Comparison of ENCODE assay signal across 15 mouse cellular contexts in the genomic region with DNA sequence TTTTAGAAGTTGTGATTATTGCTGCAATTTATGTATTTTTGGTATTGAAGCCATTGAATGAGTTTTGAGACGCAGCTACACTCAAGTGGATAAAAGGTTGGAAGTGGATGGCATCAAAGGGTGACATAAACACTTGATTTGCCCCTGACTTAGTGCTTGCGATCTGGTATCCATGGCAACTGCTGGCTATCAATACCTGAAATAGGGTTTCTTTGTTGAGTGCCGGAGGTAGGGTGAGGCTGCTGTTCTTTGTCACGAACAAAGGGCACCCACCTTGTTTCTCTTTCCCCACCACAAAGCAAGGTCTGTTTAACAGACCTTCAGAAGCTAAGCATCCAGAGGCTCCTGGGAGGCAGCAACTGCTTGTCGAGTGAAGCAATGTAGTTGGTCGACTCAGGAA.
"Had no signal": no experiment of that assay in that cellular context is flagged by ENCODE, and none has a peak within 500 bp of the region (broad histone marks: within the 10 kb centered on the region; RNA-seq: fewer than 3 reads in every experiment).

No protein-coding gene starts in this region.

- H3K9ac ChIP-seq: limb, embryonic 12.5 days; liver, embryonic 13.5 days; liver, postnatal 0 days; lung, embryonic 15.5 days; neural tube, embryonic 12.5 days had no signal

- DNase-seq: kidney, adult 11 months; kidney, adult 9 months; kidney, postnatal 36 days; layer of hippocampus, adult 9-11 months; layer of hippocampus, postnatal 36 days; liver; liver, embryonic 13.5 days; liver, postnatal 0 days; right cerebral cortex, postnatal 4 days; spleen, adult 18-20 months; thymus, postnatal 36 days had no signal

- H3K4me2 ChIP-seq: limb, embryonic 12.5 days; liver, embryonic 13.5 days; lung, embryonic 15.5 days; neural tube, embryonic 12.5 days had no signal

- H3K4me1 ChIP-seq: limb, embryonic 12.5 days; lung, embryonic 15.5 days; neural tube, embryonic 12.5 days had no signal

- H3K9me3 ChIP-seq: limb, embryonic 12.5 days; liver, embryonic 13.5 days; lung, embryonic 15.5 days; neural tube, embryonic 12.5 days had no signal

- H3K27ac ChIP-seq: kidney, postnatal 0 days; limb, embryonic 12.5 days; liver, embryonic 13.5 days; lung, embryonic 15.5 days; neural tube, embryonic 12.5 days had no signal

- H3K4me3 ChIP-seq: limb, embryonic 12.5 days; liver, embryonic 13.5 days; lung, embryonic 15.5 days; neural tube, embryonic 12.5 days had no signal

- H3K36me3 ChIP-seq: limb, embryonic 12.5 days; liver, embryonic 13.5 days; lung, embryonic 15.5 days; neural tube, embryonic 12.5 days had no signal

- ATAC-seq: liver, postnatal 0 days had no signal

- H3K27me3 ChIP-seq: liver, embryonic 13.5 days; lung, embryonic 15.5 days; neural tube, embryonic 12.5 days had no signal
